Mouse (Mus musculus): Measurements from ENCODE around the gene Ift52. TPM values are rescaled to one million over a fixed set of nuclear protein-coding genes. Genes with fewer than 3 reads are reported as not detected.

The Ift52 gene
- polyA plus RNA-seq, 1 experiment from 2014 or later, result 58.6 TPM

DNA sequence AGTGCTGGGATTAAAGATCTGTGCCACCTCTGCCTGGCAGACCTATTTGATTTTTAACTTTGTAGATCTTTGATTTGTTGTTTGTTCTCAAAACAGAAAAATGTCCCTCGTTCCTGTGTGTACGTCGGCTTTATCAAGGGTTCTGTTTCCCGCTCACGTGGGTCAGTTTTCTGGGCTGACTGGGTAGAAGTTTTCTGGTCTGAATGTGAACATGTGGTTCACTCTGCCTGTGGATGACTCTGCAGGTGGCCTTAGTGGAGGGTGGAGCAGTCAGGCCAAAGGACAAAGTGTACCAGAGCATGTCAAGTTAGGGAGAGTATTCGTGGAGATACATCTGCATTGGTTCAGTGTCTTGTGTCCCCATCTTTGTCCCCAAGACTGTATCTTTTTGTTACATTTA, 32.8 kb upstream of the Ift52 start:
- Histone ChIP-seq H3K4me1 (ENCODE audit: control insufficient read depth, insufficient read depth, low read length) (no peaks in the 10 kb centered on the region), H3K4me3 (ENCODE audit: low read depth, low read length) (no peak overlapping the region), H3K36me3 (ENCODE audit: control insufficient read depth, insufficient read depth, low read length) (no peaks in the 10 kb centered on the region), H3K9ac (ENCODE audit: low read length) (no peak overlapping the region), H3K27me3 (ENCODE audit: control insufficient read depth, insufficient read depth, low read length) (no peaks in the 10 kb centered on the region), H3K4me2 (no peak overlapping the region), H3K9me3 (ENCODE audit: control insufficient read depth, low read length) (no peaks in the 10 kb centered on the region), H3K27ac (ENCODE audit: low read depth, low read length) (no peak overlapping the region)
- DNase-seq (ENCODE audit: low spot score, missing footprints), result no peak
- 92% methylated on average over 6 of the region's 6 CpGs for WGBS
- ATAC-seq (ENCODE audit: low FRiP score), result no peak

GRCm38 (mm10) chr2:162985923-162986322, 31.2 kb upstream of the Ift52 start:
- no peak overlapping the region for H3K4me3 ChIP-seq (ENCODE audit: low read depth, low read length)
- ATAC-seq (ENCODE audit: low FRiP score), result no peak
- no peak overlapping the region for H3K27ac ChIP-seq (ENCODE audit: low read depth, low read length)
- no peaks in the 10 kb centered on the region for H3K27me3 ChIP-seq (ENCODE audit: control insufficient read depth, insufficient read depth, low read length)
- WGBS, result 76% methylated on average over 3 of the region's 3 CpGs
- DNase-seq (ENCODE audit: low spot score, missing footprints), result no peak
- H3K9me3 ChIP-seq (ENCODE audit: control insufficient read depth, low read length), result no peaks in the 10 kb centered on the region
- H3K36me3 ChIP-seq (ENCODE audit: control insufficient read depth, insufficient read depth, low read length), result no peaks in the 10 kb centered on the region
- H3K4me2 ChIP-seq, result no peak overlapping the region
- H3K9ac ChIP-seq (ENCODE audit: low read length), result no peak overlapping the region
- no peaks in the 10 kb centered on the region for H3K4me1 ChIP-seq (ENCODE audit: control insufficient read depth, insufficient read depth, low read length)

DNA sequence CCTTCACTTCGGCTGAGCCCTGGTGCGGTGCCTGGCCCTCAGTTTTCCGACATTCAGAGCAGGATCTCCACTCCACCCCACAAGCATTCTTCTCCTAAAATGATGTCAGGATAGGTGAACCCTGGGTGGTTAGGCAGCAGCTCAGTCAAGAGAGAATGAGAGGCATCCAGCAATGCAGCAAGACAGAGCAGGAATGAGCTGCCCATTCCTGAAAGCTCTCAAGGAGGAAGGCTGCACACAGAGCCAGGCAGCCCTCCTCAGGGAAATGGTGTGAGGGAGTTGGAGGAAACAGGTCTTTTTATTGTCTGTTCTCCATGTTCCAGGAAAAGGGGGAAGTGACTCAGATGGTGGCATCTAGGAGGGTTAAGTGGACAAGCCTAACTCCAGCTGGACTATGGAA, 30.4 kb upstream of the Ift52 start:
- ATAC-seq (ENCODE audit: low FRiP score) (no peak), DNase-seq (ENCODE audit: low spot score, missing footprints) (no peak)
- no peak overlapping the region for H3K4me3 ChIP-seq (ENCODE audit: low read depth, low read length)
- no peaks in the 10 kb centered on the region for H3K4me1 ChIP-seq (ENCODE audit: control insufficient read depth, insufficient read depth, low read length)
- H3K27me3 ChIP-seq (ENCODE audit: control insufficient read depth, insufficient read depth, low read length), result no peaks in the 10 kb centered on the region
- no peaks in the 10 kb centered on the region for H3K36me3 ChIP-seq (ENCODE audit: control insufficient read depth, insufficient read depth, low read length)
- H3K27ac ChIP-seq (ENCODE audit: low read depth, low read length), result no peak overlapping the region
- 85% methylated on average over 3 of the region's 3 CpGs for WGBS
- H3K9ac ChIP-seq (ENCODE audit: low read length), result no peak overlapping the region
- H3K4me2 ChIP-seq, result no peak overlapping the region
- H3K9me3 ChIP-seq (ENCODE audit: control insufficient read depth, low read length), result no peaks in the 10 kb centered on the region

DNA sequence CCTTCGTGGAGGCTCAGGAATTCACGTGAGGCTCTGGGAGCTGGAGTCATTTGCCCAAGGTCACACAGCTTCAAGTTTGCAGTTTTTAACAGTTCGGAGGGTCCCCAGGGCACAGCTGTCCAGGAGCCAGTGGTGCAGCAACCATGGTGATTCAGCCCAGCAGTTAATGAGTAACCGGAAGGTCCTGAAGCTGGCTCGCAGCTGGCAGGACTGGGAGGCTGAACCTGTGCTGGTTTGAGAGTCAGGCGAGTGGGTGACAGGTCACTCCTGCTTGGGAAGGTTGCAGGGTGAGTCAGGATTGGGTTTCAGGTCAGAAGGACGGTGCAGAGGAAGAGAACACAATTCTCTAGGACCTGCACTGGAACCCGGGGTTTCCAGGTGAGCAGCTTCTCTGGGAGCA, 29.9 kb upstream of the Ift52 start, which contains the start of gene Sgk2:
TSS of gene Sgk2 (plus strand) at position 113 of the 400 bp plus-strand sequence.
- WGBS, result 71% methylated on average over 8 of the region's 8 CpGs
- H3K4me2 ChIP-seq, result no peak within 1 kb of the TSS
- H3K27me3 ChIP-seq (ENCODE audit: control insufficient read depth, insufficient read depth, low read length), result no peaks in the 10 kb centered on the region
- no peak within 1 kb of the TSS for H3K4me3 ChIP-seq (ENCODE audit: low read depth, low read length)
- DNase-seq (ENCODE audit: low spot score, missing footprints) (no peak), ATAC-seq (ENCODE audit: low FRiP score) (no peak)
- no peak within 1 kb of the TSS for H3K27ac ChIP-seq (ENCODE audit: low read depth, low read length)
- no peaks in the 10 kb centered on the region for H3K4me1 ChIP-seq (ENCODE audit: control insufficient read depth, insufficient read depth, low read length)
- no peaks in the 10 kb centered on the region for H3K9me3 ChIP-seq (ENCODE audit: control insufficient read depth, low read length)
- H3K9ac ChIP-seq (ENCODE audit: low read length), result no peak within 1 kb of the TSS
- no peaks in the 10 kb centered on the region for H3K36me3 ChIP-seq (ENCODE audit: control insufficient read depth, insufficient read depth, low read length)

DNA sequence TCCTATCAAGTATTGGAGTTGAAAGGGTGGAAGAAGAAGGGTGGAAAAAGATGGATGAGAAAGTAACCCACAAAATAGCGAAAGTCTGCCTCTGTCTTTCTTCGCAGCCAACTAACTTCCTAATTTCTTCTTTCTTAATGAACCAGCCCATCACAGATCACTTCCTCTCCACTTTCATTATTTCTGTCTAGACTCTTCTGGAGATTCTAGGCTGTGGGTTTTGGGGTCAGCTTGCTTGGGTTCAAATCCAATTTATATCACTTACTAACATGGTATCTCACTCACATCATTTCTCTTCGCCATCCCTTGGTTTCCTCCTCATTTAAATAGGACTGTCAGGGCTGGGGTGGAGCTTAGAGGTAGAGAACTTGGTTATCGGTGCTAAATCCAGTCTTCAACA, 28.9 kb upstream of the Ift52 start:
- 90% methylated on average over 4 of the region's 4 CpGs for whole genome bisulfite sequencing
- Histone ChIP-seq H3K4me1 (ENCODE audit: control insufficient read depth, insufficient read depth, low read length) (no peaks in the 10 kb centered on the region), H3K27ac (ENCODE audit: low read depth, low read length) (no peak overlapping the region), H3K27me3 (ENCODE audit: control insufficient read depth, insufficient read depth, low read length) (no peaks in the 10 kb centered on the region), H3K9me3 (ENCODE audit: control insufficient read depth, low read length) (no peaks in the 10 kb centered on the region), H3K4me2 (no peak overlapping the region), H3K4me3 (ENCODE audit: low read depth, low read length) (no peak overlapping the region), H3K36me3 (ENCODE audit: control insufficient read depth, insufficient read depth, low read length) (no peaks in the 10 kb centered on the region), H3K9ac (ENCODE audit: low read length) (no peak overlapping the region)
- DNase-seq (ENCODE audit: low spot score, missing footprints) (no peak), ATAC-seq (ENCODE audit: low FRiP score) (no peak)

DNA sequence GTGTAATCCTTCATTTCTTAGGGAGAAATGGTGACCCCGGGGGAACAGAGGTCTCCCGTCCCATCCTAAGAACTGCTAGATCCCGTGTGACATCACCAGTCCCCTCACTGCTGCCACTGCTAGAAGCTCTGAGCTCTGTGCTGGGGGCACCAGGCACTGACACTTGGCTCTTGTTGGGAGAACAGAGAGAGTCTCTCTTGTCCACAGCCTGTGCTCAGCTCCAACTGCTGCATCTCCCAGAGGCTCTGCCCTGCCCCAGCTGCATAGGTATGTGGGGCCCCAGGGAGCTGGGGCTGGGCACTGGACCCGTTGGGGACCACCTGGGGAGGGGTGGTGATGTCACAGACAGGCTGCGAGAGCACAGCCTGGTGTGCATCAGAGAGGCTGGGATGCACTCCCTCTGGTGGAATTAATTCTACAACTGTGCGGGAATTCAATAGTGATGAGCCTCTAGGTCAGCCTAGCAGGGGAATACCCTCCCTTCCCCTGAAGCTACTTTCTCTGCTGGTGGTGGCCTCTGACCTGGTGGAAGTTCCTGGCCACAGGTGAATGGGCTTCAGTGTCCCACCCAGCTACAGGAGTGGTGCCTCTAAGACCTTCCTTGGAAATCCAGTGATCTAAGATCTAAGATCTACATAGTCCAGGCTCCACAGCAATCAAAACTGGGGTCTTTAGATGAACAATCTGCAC, 25.6 kb upstream of the Ift52 start:
- DNase-seq (ENCODE audit: low spot score, missing footprints), result no peak
- Histone ChIP-seq H3K27ac (ENCODE audit: low read depth, low read length) (no peak overlapping the region), H3K4me3 (ENCODE audit: low read depth, low read length) (no peak overlapping the region), H3K27me3 (ENCODE audit: control insufficient read depth, insufficient read depth, low read length) (no peaks in the 10 kb centered on the region), H3K4me1 (ENCODE audit: control insufficient read depth, insufficient read depth, low read length) (no peaks in the 10 kb centered on the region), H3K4me2 (no peak overlapping the region), H3K9ac (ENCODE audit: low read length) (no peak overlapping the region), H3K9me3 (ENCODE audit: control insufficient read depth, low read length) (no peaks in the 10 kb centered on the region), H3K36me3 (ENCODE audit: control insufficient read depth, insufficient read depth, low read length) (no peaks in the 10 kb centered on the region)
- ATAC-seq (ENCODE audit: low FRiP score), result no peak
- WGBS, result 38% methylated on average over 6 of the region's 6 CpGs

DNA sequence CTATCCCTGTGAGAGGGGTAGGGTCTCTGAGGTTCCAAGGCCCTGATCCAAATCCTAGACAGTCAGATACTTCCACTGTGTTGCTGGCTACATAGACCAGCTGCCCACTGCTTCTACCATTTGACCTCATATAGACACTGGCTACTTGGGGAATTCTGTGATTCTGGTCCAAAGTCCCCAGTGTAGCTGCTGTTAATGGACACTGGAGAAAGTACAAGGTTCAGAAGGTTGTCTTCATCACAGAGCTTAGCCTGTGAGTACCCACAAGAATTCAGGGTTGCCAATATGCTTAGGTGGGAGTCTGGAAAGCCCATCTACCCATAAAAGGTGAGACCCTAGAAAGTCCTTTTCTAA, 25.1 kb upstream of the Ift52 start:
- DNase-seq (ENCODE audit: low spot score, missing footprints), result no peak
- no peak overlapping the region for H3K27ac ChIP-seq (ENCODE audit: low read depth, low read length)
- H3K36me3 ChIP-seq (ENCODE audit: control insufficient read depth, insufficient read depth, low read length), result no peaks in the 10 kb centered on the region
- no peaks in the 10 kb centered on the region for H3K27me3 ChIP-seq (ENCODE audit: control insufficient read depth, insufficient read depth, low read length)
- no peak overlapping the region for H3K4me2 ChIP-seq
- no peak overlapping the region for H3K4me3 ChIP-seq (ENCODE audit: low read depth, low read length)
- no peaks in the 10 kb centered on the region for H3K9me3 ChIP-seq (ENCODE audit: control insufficient read depth, low read length)
- no peaks in the 10 kb centered on the region for H3K4me1 ChIP-seq (ENCODE audit: control insufficient read depth, insufficient read depth, low read length)
- ATAC-seq (ENCODE audit: low FRiP score), result no peak
- no peak overlapping the region for H3K9ac ChIP-seq (ENCODE audit: low read length)

DNA sequence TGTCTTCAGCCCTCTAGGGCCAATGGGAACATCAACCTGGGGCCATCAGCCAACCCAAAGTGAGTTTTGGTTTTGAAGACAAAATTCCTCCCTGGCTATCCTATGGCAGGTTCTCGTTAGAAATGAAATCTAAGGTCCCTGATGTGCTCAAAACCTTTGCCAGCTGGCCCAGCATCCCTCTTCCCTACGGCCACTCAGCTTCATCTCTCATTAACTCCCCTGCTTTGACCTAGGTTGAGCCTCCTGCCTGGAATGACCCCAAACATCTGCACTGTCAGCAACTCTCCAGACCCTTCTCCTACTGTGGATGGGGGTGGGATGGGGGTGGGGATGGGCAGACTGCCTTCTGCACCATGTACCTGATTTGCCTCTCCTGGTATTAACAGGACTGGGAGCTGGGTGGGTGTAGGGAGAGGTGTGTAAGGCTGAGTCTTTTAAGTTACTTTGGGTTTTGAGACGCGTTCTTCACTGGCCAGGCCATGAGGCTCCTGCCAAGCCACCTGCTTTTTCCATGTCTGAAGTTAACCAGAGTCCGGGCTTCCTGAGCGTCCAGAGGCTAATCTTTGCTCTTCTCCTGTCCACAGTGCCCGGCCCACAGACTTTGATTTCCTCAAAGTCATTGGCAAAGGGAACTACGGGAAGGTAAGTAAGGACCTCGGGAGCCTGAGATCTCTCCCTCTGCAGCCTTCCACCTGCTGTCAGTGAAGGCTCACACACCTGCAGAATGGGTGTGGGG, 23.1 kb upstream of the Ift52 start:
- Histone ChIP-seq H3K27ac (ENCODE audit: low read depth, low read length) (no peak overlapping the region), H3K9ac (ENCODE audit: low read length) (no peak overlapping the region), H3K4me3 (ENCODE audit: low read depth, low read length) (no peak overlapping the region), H3K36me3 (ENCODE audit: control insufficient read depth, insufficient read depth, low read length) (no peaks in the 10 kb centered on the region), H3K27me3 (ENCODE audit: control insufficient read depth, insufficient read depth, low read length) (no peaks in the 10 kb centered on the region), H3K4me1 (ENCODE audit: control insufficient read depth, insufficient read depth, low read length) (peaks cover 3% of the 10 kb centered on the region; the same call in 1 of the 2 replicates), H3K4me2 (no peak overlapping the region), H3K9me3 (ENCODE audit: control insufficient read depth, low read length) (no peaks in the 10 kb centered on the region)
- ATAC-seq (ENCODE audit: low FRiP score), result no peak
- 82% methylated on average over 9 of the region's 9 CpGs for WGBS
- no peak for DNase-seq (ENCODE audit: low spot score, missing footprints)

GRCm38 (mm10) chr2:162998528-162999230, 18.5 kb upstream of the Ift52 start:
- H3K4me1 ChIP-seq (ENCODE audit: control insufficient read depth, insufficient read depth, low read length), result peaks cover 3% of the 10 kb centered on the region; the same call in 1 of the 2 replicates
- 34% methylated on average over 18 of the region's 18 CpGs for WGBS
- H3K4me3 ChIP-seq (ENCODE audit: low read depth, low read length), result peak overlapping the region; percentile 15; the same call in 1 of the 2 replicates
- peak overlapping the region; percentile 40 for H3K4me2 ChIP-seq
- no peaks in the 10 kb centered on the region for H3K9me3 ChIP-seq (ENCODE audit: control insufficient read depth, low read length)
- no peak overlapping the region for H3K27ac ChIP-seq (ENCODE audit: low read depth, low read length)
- H3K27me3 ChIP-seq (ENCODE audit: control insufficient read depth, insufficient read depth, low read length), result no peaks in the 10 kb centered on the region
- DNase-seq (ENCODE audit: low spot score, missing footprints), result peak; percentile 95
- no peak overlapping the region for H3K9ac ChIP-seq (ENCODE audit: low read length)
- no peaks in the 10 kb centered on the region for H3K36me3 ChIP-seq (ENCODE audit: control insufficient read depth, insufficient read depth, low read length)
- ATAC-seq (ENCODE audit: low FRiP score), result peak; percentile 80
